Mouse (Mus musculus) intestine, embryonic 16.5 days (tissue): Measurements from ENCODE around the gene Pip5k1c. TPM values are rescaled to one million over a fixed set of nuclear protein-coding genes. Genes with fewer than 3 reads are reported as not detected.

Source experiments
- ATAC-seq: fragments of 200-750 bp; cut with Nextera tagmentation; 2 replicates; pipeline ENCODE4 v1.8.0; 2017; ENCODE audit warnings: moderate TSS enrichment, moderate library complexity
- H3K27ac ChIP-seq: fragments of 300-500 bp; sonication (generic); 2 replicates; pipeline ENCODE4 v1.5.1; 2014; ENCODE audit warnings: mild to moderate bottlenecking, low read length
- H3K27me3 ChIP-seq: fragments of 300-500 bp; sonication (generic); replicated peaks from 2 replicates; pipeline ENCODE4 v1.6.1; 2014; ENCODE audit warnings: low read length, control low read depth, mixed read lengths; ENCODE audit not compliant: control insufficient read depth, insufficient read depth
- H3K36me3 ChIP-seq: fragments of 300-500 bp; sonication (generic); 2 replicates; pipeline ENCODE4 v1.6.1; 2014; ENCODE audit warnings: low read length, control low read depth; ENCODE audit not compliant: control insufficient read depth, insufficient read depth
- H3K4me1 ChIP-seq: fragments of 300-500 bp; sonication (generic); 2 replicates; pipeline ENCODE4 v1.6.1; 2014; ENCODE audit warnings: low read length, control low read depth, mixed read lengths; ENCODE audit not compliant: control insufficient read depth, insufficient read depth
- H3K4me2 ChIP-seq: fragments of 300-500 bp; sonication (generic); 2 replicates; pipeline ENCODE4 v1.6.1; 2014; ENCODE audit warnings: low read depth, low read length, control low read depth
- H3K4me3 ChIP-seq: fragments of 300-500 bp; sonication (generic); 2 replicates; pipeline ENCODE4 v1.5.1; 2014; ENCODE audit warnings: mild to moderate bottlenecking, low read length
- H3K9ac ChIP-seq: fragments of 300-500 bp; sonication (generic); 2 replicates; pipeline ENCODE4 v1.6.1; 2014; ENCODE audit warnings: low read depth, low read length
- H3K9me3 ChIP-seq: fragments of 300-500 bp; sonication (generic); 2 replicates; pipeline ENCODE4 v1.6.1; 2016; ENCODE audit warnings: low read length, control low read depth; ENCODE audit not compliant: control insufficient read depth
- WGBS: fragments of 180-500 bp; shearing (Covaris S2); extraction: QIAGEN DNeasy Blood & Tissue Kit; methylation state at CpG from one replicate; pipeline ENCODE4 v1.1.7; 2014; 5-methylcytosine and 5-hydroxymethylcytosine counted together
- polyA plus RNA-seq: library from polyadenylated mRNA; unstranded; fragments of >200 nt; fragmentation: Nextera tagmentation; extraction: Ambion mirVana; gene quantifications from 2 replicates; pipeline ENCODE4 v1.2.1, GENCODE M21; 2015

Pip5k1c gene
- polyA plus RNA-seq, 1 experiment from 2014 or later, result 35.4 TPM

DNA sequence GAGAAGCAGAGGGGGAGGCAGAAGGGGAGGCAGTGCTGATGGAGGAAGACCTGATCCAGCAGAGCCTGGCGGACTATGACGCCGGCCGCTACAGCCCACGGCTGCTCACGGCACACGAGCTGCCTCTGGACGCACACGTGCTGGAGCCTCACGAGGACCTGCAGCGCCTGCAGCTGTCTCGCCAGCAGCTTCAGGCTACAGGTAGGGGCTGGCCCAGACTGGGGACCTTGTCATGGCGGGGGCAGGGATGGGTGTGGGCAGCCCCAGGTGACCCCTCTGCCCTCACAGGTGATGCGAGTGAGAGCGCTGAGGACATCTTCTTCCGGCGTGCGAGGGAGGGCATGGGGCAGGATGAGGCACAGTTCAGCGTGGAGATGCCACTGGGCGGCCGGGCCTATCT lies 32.4 kb downstream of the Pip5k1c start:
- Histone ChIP-seq H3K4me1 (peaks cover 33% of the 10 kb centered on the region), H3K9ac (no peak overlapping the region), H3K27me3 (no peaks in the 10 kb centered on the region), H3K27ac (no peak overlapping the region), H3K9me3 (no peaks in the 10 kb centered on the region), H3K4me2 (no peak overlapping the region), H3K4me3 (no peak overlapping the region), H3K36me3 (peaks cover 46% of the 10 kb centered on the region)
- no peak for ATAC-seq
- 93% methylated on average over 21 of the region's 21 CpGs for WGBS

- H3K9me3 ChIP-seq, result no peaks in the 10 kb centered on the region
- H3K27me3 ChIP-seq, result no peaks in the 10 kb centered on the region
- H3K4me3 ChIP-seq, result no peak overlapping the region
- no peak overlapping the region for H3K4me2 ChIP-seq
- no peak for ATAC-seq
- peaks cover 36% of the 10 kb centered on the region for H3K4me1 ChIP-seq
- peaks cover 46% of the 10 kb centered on the region for H3K36me3 ChIP-seq
- H3K9ac ChIP-seq, result no peak overlapping the region
- WGBS, result 93% methylated on average over 18 of the region's 18 CpGs
- H3K27ac ChIP-seq, result no peak overlapping the region
Measured at GRCm38 (mm10) chr10:81325781-81326180, 33.0 kb downstream of the Pip5k1c start.

DNA sequence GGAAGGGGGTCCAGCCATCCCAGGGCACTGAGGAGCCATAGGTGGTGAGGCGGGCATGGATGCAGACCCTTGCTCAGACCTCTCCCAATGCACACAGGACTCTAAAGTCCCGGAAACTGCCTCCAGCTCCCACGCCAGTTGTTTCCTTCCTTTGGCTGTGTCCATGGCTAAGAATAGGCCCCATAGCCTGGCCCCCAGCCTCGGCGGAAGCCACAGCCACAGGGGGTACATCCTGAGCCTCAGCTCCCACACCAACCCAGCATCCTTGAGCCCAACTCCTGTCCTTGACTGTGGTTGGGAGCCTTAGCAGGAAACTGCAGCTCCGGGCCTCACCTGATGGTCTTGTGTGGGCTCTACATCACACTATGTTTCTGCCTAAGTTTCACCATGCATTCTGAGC lies 34.1 kb downstream of the Pip5k1c start:
- no peak for ATAC-seq
- Histone ChIP-seq H3K4me3 (no peak overlapping the region), H3K9me3 (no peaks in the 10 kb centered on the region), H3K4me1 (peaks cover 34% of the 10 kb centered on the region), H3K27me3 (no peaks in the 10 kb centered on the region), H3K36me3 (peaks cover 46% of the 10 kb centered on the region), H3K9ac (no peak overlapping the region), H3K4me2 (no peak overlapping the region), H3K27ac (peak overlapping the region; percentile 23; the same call in 1 of the 2 replicates)
- WGBS, result 87% methylated on average over 6 of the region's 6 CpGs

DNA sequence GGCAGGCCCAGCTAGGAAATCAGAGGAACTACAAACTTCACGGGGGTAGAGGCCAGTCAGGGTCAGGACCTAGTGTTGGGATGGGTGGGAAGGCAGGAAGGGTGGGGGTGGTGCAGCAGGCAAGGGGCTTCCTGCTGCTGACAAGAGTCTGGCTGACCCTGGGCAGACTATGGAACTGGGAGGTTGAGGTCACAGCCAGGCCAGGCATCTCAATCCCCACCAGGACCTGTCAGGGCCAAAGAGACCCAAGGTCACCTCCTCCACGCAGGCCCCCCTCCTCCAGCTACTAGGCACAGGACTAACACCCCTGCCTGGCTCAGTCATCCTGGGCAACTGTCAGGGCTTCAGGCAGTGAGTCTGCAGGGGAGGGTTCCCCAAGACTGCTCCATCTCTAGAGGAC lies 35.2 kb downstream of the Pip5k1c start:
- Histone ChIP-seq H3K27me3 (peaks cover 5% of the 10 kb centered on the region; the same call in 1 of the 2 replicates), H3K9ac (peak overlapping the region; percentile 63), H3K36me3 (peaks cover 40% of the 10 kb centered on the region), H3K9me3 (no peaks in the 10 kb centered on the region), H3K4me2 (peak overlapping the region; percentile 55; the same call in 1 of the 2 replicates), H3K4me3 (no peak overlapping the region), H3K27ac (peak overlapping the region; percentile 95), H3K4me1 (peaks cover 30% of the 10 kb centered on the region)
- no peak for ATAC-seq
- WGBS, result 49% methylated on average over 2 of the region's 2 CpGs

- peak within 1 kb of the TSS; percentile 40 for H3K4me3 ChIP-seq
- H3K9ac ChIP-seq, result peak within 1 kb of the TSS; percentile 63
- H3K27me3 ChIP-seq, result peaks cover 8% of the 10 kb centered on the region; the same call in 1 of the 2 replicates
- peaks cover 38% of the 10 kb centered on the region for H3K36me3 ChIP-seq
- H3K4me2 ChIP-seq, result peak within 1 kb of the TSS; percentile 55
- peaks cover 30% of the 10 kb centered on the region for H3K4me1 ChIP-seq
- WGBS, result 11% methylated on average over 10 of the region's 10 CpGs
- H3K9me3 ChIP-seq, result no peaks in the 10 kb centered on the region
- peak within 1 kb of the TSS; percentile 95 for H3K27ac ChIP-seq
- ATAC-seq, result peak; percentile 21; the same call in 1 of the 2 replicates
Measured at GRCm38 (mm10) chr10:81328386-81328785, 35.6 kb downstream of the Pip5k1c start, which contains the start of gene Tbxa2r. Gene Tbxa2r (plus strand): TSS chr10:81328731.

GRCm38 (mm10) chr10:81329194-81329975 lies 36.6 kb downstream of the Pip5k1c start:
- Histone ChIP-seq H3K27me3 (peaks cover 9% of the 10 kb centered on the region; the same call in 1 of the 2 replicates), H3K9me3 (no peaks in the 10 kb centered on the region), H3K36me3 (peaks cover 28% of the 10 kb centered on the region), H3K4me1 (peaks cover 32% of the 10 kb centered on the region), H3K9ac (peak overlapping the region; percentile 63), H3K27ac (peak overlapping the region; percentile 95), H3K4me3 (peak overlapping the region; percentile 40), H3K4me2 (peak overlapping the region; percentile 55)
- WGBS, result 48% methylated on average over 10 of the region's 10 CpGs
- ATAC-seq, result peak; percentile 80

DNA sequence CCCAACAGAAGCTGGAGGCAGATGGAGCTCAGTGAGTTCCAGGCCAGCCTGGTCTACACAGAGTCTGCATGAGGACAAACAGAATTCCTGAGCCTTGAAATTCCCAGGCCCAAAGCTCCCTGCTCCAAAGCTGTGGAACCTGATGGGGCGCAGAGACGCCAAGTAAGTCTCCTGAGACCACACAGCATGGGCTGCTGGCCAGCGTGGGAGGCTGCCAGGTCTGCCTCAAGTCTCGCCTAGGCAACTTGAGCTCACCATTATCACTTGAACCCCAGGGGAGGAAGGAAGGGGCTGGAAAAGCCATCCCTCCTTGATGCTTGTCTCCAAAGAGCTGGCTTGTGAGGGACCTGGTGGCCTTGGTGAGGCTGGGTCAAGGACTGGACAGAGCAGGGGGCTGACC lies 37.2 kb downstream of the Pip5k1c start:
- Histone ChIP-seq H3K4me2 (peak overlapping the region; percentile 35), H3K36me3 (peaks cover 22% of the 10 kb centered on the region), H3K9ac (peak overlapping the region; percentile 63), H3K9me3 (no peaks in the 10 kb centered on the region), H3K27me3 (peaks cover 9% of the 10 kb centered on the region; the same call in 1 of the 2 replicates), H3K27ac (peak overlapping the region; percentile 95), H3K4me1 (peaks cover 36% of the 10 kb centered on the region), H3K4me3 (peak overlapping the region; percentile 40; the same call in 1 of the 2 replicates)
- ATAC-seq, result no peak
- 54% methylated on average over 4 of the region's 4 CpGs for WGBS

GRCm38 (mm10) chr10:81332277-81332676 lies 39.5 kb downstream of the Pip5k1c start:
- Histone ChIP-seq H3K27ac (no peak overlapping the region), H3K27me3 (peaks cover 9% of the 10 kb centered on the region; the same call in 1 of the 2 replicates), H3K4me2 (peak overlapping the region; percentile 37), H3K36me3 (no peaks in the 10 kb centered on the region), H3K9ac (peak overlapping the region; percentile 29; the same call in 1 of the 2 replicates), H3K4me1 (peaks cover 47% of the 10 kb centered on the region), H3K4me3 (peak overlapping the region; percentile 24), H3K9me3 (no peaks in the 10 kb centered on the region)
- WGBS, result 29% methylated on average over 29 of the region's 29 CpGs
- no peak for ATAC-seq

DNA sequence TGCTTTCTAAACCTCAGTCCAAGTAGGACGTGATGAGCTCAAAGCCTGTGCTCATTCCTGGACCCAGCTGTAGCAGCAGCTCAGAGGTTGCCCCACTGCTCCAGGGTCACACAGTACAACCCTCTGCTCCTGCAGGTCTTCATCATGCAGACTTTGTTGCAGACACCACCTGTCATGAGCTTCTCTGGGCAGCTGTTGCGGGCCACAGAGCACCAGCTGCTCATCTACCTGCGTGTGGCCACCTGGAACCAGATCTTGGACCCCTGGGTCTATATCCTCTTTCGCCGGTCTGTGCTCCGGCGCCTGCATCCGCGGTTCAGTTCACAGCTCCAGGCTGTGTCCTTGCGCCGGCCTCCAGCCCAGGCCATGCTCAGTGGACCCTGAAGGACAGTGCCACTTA lies 41.6 kb downstream of the Pip5k1c start:
- peak overlapping the region; percentile 48 for H3K9ac ChIP-seq
- H3K27ac ChIP-seq, result peak overlapping the region; percentile 92
- H3K36me3 ChIP-seq, result no peaks in the 10 kb centered on the region
- ATAC-seq, result no peak
- peaks cover 31% of the 10 kb centered on the region for H3K4me1 ChIP-seq
- H3K4me2 ChIP-seq, result no peak overlapping the region
- 74% methylated on average over 11 of the region's 11 CpGs for WGBS
- no peaks in the 10 kb centered on the region for H3K9me3 ChIP-seq
- peaks cover 9% of the 10 kb centered on the region; the same call in 1 of the 2 replicates for H3K27me3 ChIP-seq
- no peak overlapping the region for H3K4me3 ChIP-seq
